Mouse (Mus musculus): ENCODE measurements at regions not wholly inside any gene's neighbourhood (a gene's known extent, or its start where the extent isn't known, plus 50 kb on each side); places are given as distances from the start of the nearest gene placed in this dataset.

GRCm38 (mm10) chr13:58735577-58735976, 70.8 kb upstream of the Ntrk2 start:
- no peak for TF ChIP-seq CTCF (conservative IDR thresholded peaks at IDR 0.05; ENCODE audit: low read length)
- no peaks in the 10 kb centered on the region for H3K36me3 ChIP-seq (ENCODE audit: insufficient read depth, low read length)

GRCm38 (mm10) chr13:58740731-58741130, 65.6 kb upstream of the Ntrk2 start:
- no peak overlapping the region for H3K4me3 ChIP-seq (replicated peaks; ENCODE audit: low read length)
- H3K27me3 ChIP-seq (ENCODE audit: insufficient read depth, low read length), result peaks cover 12% of the 10 kb centered on the region
- H3K9me3 ChIP-seq (ENCODE audit: low read length), result peaks cover 6% of the 10 kb centered on the region; the same call in 1 of the 2 replicates
- H3K4me1 ChIP-seq (replicated peaks; ENCODE audit: low read depth, low read length), result peaks cover 6% of the 10 kb centered on the region
- H3K36me3 ChIP-seq (ENCODE audit: insufficient read depth, low read length), result no peaks in the 10 kb centered on the region
- no peak for TF ChIP-seq NANOG (IDR thresholded peaks at IDR 0.05; ENCODE audit: borderline replicate concordance, low read length)
- no peak for TF ChIP-seq CTCF (conservative IDR thresholded peaks at IDR 0.05; ENCODE audit: low read length)
- TF ChIP-seq POU5F1 (IDR thresholded peaks at IDR 0.05; ENCODE audit: borderline replicate concordance, low read length), result no peak

More at GRCm38 (mm10) chr13:58735577-58735976, 70.8 kb upstream of the Ntrk2 start:
- Histone ChIP-seq H3K4me3 (replicated peaks; ENCODE audit: low read length) (no peak overlapping the region), H3K9me3 (ENCODE audit: low read length) (no peaks in the 10 kb centered on the region), H3K4me1 (replicated peaks; ENCODE audit: low read depth, low read length) (peaks cover 8% of the 10 kb centered on the region; the same call in 1 of the 2 replicates), H3K27me3 (ENCODE audit: insufficient read depth, low read length) (0 out of 2 replicates have a peak, but pooled peaks cover 6% of the 10 kb centered on the region)

GRCm38 (mm10) chr13:58746056-58746455, 60.3 kb upstream of the Ntrk2 start:
- Histone ChIP-seq H3K36me3 (ENCODE audit: insufficient read depth, low read length) (no peaks in the 10 kb centered on the region), H3K4me1 (replicated peaks; ENCODE audit: low read depth, low read length) (peaks cover 12% of the 10 kb centered on the region), H3K27me3 (ENCODE audit: insufficient read depth, low read length) (peaks cover 10% of the 10 kb centered on the region), H3K9me3 (ENCODE audit: low read length) (peaks cover 13% of the 10 kb centered on the region), H3K4me3 (replicated peaks; ENCODE audit: low read length) (no peak overlapping the region)
- peak; percentile 70; the same call in 1 of the 2 replicates for TF ChIP-seq NANOG (IDR thresholded peaks at IDR 0.05; ENCODE audit: borderline replicate concordance, low read length)
- TF ChIP-seq CTCF (conservative IDR thresholded peaks at IDR 0.05; ENCODE audit: low read length), result no peak

GRCm38 (mm10) chr13:58747685-58748084, 58.7 kb upstream of the Ntrk2 start:
- H3K9me3 ChIP-seq (ENCODE audit: low read length), result peaks cover 13% of the 10 kb centered on the region
- peaks cover 12% of the 10 kb centered on the region for H3K4me1 ChIP-seq (replicated peaks; ENCODE audit: low read depth, low read length)
- H3K27me3 ChIP-seq (ENCODE audit: insufficient read depth, low read length), result peaks cover 6% of the 10 kb centered on the region
- H3K36me3 ChIP-seq (ENCODE audit: insufficient read depth, low read length), result no peaks in the 10 kb centered on the region
- no peak for TF ChIP-seq POU5F1 (IDR thresholded peaks at IDR 0.05; ENCODE audit: borderline replicate concordance, low read length)
- TF ChIP-seq CTCF (conservative IDR thresholded peaks at IDR 0.05; ENCODE audit: low read length), result no peak
- TF ChIP-seq NANOG (IDR thresholded peaks at IDR 0.05; ENCODE audit: borderline replicate concordance, low read length), result no peak
- no peak overlapping the region for H3K4me3 ChIP-seq (replicated peaks; ENCODE audit: low read length)

- H3K27me3 ChIP-seq (ENCODE audit: insufficient read depth, low read length), result 0 out of 2 replicates have a peak, but pooled peaks cover 4% of the 10 kb centered on the region
- no peaks in the 10 kb centered on the region for H3K36me3 ChIP-seq (ENCODE audit: insufficient read depth, low read length)
- no peaks in the 10 kb centered on the region for H3K4me1 ChIP-seq (replicated peaks; ENCODE audit: low read depth, low read length)
- H3K4me3 ChIP-seq (replicated peaks; ENCODE audit: low read length), result no peak overlapping the region
- H3K9me3 ChIP-seq (ENCODE audit: low read length), result peaks cover 12% of the 10 kb centered on the region; the same call in 1 of the 2 replicates
- no peak for TF ChIP-seq POU5F1 (IDR thresholded peaks at IDR 0.05; ENCODE audit: borderline replicate concordance, low read length)
- TF ChIP-seq CTCF (conservative IDR thresholded peaks at IDR 0.05; ENCODE audit: low read length), result no peak
- TF ChIP-seq NANOG (IDR thresholded peaks at IDR 0.05; ENCODE audit: borderline replicate concordance, low read length), result no peak
Observed at GRCm38 (mm10) chr13:58756125-58756524, 50.2 kb upstream of the Ntrk2 start.
